Mouse (Mus musculus): Measurements from ENCODE around the gene Sox5.

DNA sequence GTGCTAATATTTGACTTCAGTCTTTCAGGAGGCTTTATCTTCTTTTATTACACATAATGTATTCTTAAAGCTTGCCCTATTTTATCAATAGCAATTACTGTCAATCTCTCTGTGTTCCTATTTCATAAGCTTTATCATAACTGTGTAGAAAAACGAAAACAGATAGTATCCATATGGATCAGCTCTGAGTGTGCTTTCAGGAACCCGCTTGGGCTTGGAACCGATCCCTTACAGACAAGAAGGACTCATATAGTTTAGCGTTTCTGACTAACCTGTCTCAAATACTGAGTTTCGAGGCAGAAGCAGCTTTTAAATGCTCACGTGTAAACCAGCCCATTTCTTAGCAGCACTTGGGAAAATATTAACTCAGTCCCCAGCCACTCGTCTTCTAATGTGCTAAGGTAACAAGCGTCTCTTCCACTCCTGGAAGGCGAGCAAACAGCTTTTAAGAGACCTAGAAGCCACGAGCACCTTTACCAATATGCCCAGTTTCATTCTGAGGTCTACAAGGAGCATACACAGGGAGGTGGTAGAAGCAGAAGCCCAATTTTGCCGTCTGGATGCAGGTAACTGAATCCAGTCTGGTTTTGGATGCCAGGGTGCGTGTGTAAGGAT, 706.3 kb downstream of the Sox5 start:
- TF ChIP-seq CTCF (IDR thresholded peaks at IDR 0.05; ENCODE audit: extremely low read depth, insufficient read length, insufficient replicate concordance, low read depth, low read length) (no peak), POLR2A (IDR thresholded peaks at IDR 0.05; ENCODE audit: low read depth, low read length) (no peak)

Data from small intestine, adult 2 months (tissue).